Mouse (Mus musculus) neural tube, embryonic 10.5 days (tissue): ENCODE results near the gene Alkbh1.
"Not testable (repeated sequence)": the region's sequence is repeated elsewhere in the genome, so short reads cannot be mapped to it uniquely, and the experiment has no call there.

Experiments used
- DNase-seq: peaks from one replicate; pipeline ENCODE4 v3.0.0-alpha.2; 2017; ENCODE audit warnings: low spot score; ENCODE audit errors: extremely low spot score

Alkbh1 gene

GRCm38 (mm10) chr12:87443700-87444122 lies at the start of gene Alkbh1, which contains the start of gene Slirp:
Gene Alkbh1, minus strand, starts transcription at chr12:87444017.
Gene Slirp, plus strand, starts transcription at chr12:87443896.
- DNase-seq: peak; percentile 91

- not testable (repeated sequence) for DNase-seq
Measured at GRCm38 (mm10) chr12:87488683-87489082, 44.9 kb upstream of the Alkbh1 start.

GRCm38 (mm10) chr12:87482482-87482881 lies 38.7 kb upstream of the Alkbh1 start:
- DNase-seq: not testable (repeated sequence)

GRCm38 (mm10) chr12:87474756-87475155 lies 30.9 kb upstream of the Alkbh1 start:
- DNase-seq: no peak

GRCm38 (mm10) chr12:87471964-87472786 lies 28.4 kb upstream of the Alkbh1 start, which contains the start of gene Snw1:
Gene Snw1, minus strand, starts transcription at chr12:87472274.
- peak; percentile 92 for DNase-seq

- DNase-seq: no peak
Measured at GRCm38 (mm10) chr12:87471421-87471963, 27.7 kb upstream of the Alkbh1 start.

- no peak for DNase-seq
Measured at GRCm38 (mm10) chr12:87470263-87471136, 26.7 kb upstream of the Alkbh1 start.

- no peak for DNase-seq
Measured at GRCm38 (mm10) chr12:87464678-87465297, 21.0 kb upstream of the Alkbh1 start.

GRCm38 (mm10) chr12:87449456-87449855 lies 5.6 kb upstream of the Alkbh1 start:
- DNase-seq: no peak

- peak; percentile 39 for DNase-seq
Measured at GRCm38 (mm10) chr12:87444211-87444610, 394 bp upstream of the Alkbh1 start.

GRCm38 (mm10) chr12:87443115-87443699 lies 610 bp downstream of the Alkbh1 start:
- no peak for DNase-seq

GRCm38 (mm10) chr12:87442177-87443114 lies 1.4 kb downstream of the Alkbh1 start:
- peak; percentile 26 for DNase-seq

- DNase-seq: no peak
Measured at GRCm38 (mm10) chr12:87428885-87429284, 14.9 kb downstream of the Alkbh1 start.

- DNase-seq: no peak
Measured at GRCm38 (mm10) chr12:87428295-87428694, 15.5 kb downstream of the Alkbh1 start.

- DNase-seq: no peak
Measured at GRCm38 (mm10) chr12:87426354-87427031, 17.3 kb downstream of the Alkbh1 start.

GRCm38 (mm10) chr12:87424516-87424915 lies 19.3 kb downstream of the Alkbh1 start:
- no peak for DNase-seq

GRCm38 (mm10) chr12:87423700-87424099 lies 20.1 kb downstream of the Alkbh1 start:
- DNase-seq: no peak

GRCm38 (mm10) chr12:87421708-87422507 lies 21.9 kb downstream of the Alkbh1 start:
- no peak for DNase-seq
